Mouse (Mus musculus): ENCODE results near the gene Plekhj1.
"Not testable (repeated sequence)": the region's sequence is repeated elsewhere in the genome, so short reads cannot be mapped to it uniquely, and the experiment has no call there.

Gene Plekhj1

DNA sequence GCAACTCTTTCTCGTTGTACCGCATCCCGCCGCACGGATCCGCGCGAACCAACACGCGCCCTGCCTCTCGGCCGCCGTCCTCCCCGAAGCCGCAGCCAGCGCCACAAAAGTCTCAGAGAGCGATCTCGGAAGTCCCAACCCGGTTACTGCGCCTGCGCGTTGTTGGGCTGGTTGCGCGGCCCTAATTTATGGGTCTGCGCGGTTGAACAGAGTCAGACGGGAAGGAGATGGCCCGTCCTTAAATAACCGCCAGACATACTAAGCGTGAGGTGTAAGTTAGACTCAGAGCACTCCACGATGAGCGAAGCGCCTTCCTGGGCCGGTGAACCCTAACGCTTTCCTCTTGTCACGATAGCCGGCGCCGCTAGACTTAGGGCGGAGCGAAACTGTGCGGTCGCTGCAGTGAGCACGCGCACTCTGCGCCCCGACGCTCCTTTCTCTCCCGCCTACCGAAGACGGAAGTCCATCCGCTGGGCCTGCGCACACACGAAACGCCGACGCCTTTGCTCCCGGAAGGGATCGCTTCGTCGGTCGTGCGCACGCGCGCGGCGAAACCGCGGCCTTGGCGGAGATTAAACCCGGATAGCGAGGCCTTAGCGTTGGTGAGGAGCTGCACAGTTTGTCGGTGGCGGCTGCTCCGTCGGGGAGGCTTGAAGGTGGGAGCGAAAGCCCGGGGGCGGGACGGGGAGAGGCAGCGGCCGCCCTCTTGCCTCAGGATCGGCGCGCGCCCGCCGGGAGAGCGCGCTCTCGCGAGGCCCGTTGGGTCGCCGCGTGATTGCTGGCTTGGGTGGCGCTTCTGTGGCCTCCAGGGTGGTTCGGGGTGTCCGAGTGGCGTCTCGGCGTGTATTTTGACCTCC lies at the start of gene Plekhj1, which contains the start of gene Sf3a2:
TSS of gene Plekhj1 (minus strand) at position 477 of the 857 bp plus-strand sequence.
TSS of gene Sf3a2 (plus strand) at position 49 of the 857 bp plus-strand sequence.
- in situ Hi-C loops (cut with MboI; ENCODE audit: unreplicated experiment in 2 of 2), result no loop called here

DNA sequence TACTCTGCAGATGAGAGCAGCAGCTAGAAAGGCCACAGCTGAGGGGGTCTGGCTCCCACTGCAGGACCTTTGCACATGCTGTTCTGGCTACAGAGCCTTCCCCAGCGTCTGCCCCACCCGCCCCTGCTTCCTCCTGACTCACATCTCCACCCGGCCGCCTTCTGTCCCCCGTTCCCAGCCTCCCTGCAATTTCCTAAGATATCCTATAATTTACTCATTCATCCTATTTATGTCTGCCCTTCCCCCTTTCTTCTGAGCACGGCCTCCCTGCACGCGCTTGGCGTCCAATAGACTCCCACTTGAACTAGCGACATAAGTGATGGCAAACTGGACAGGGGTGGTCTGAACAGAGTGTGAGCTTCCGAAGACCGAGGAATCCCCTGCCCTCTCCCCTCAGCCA lies 47.3 kb upstream of the Plekhj1 start:
- in situ Hi-C loops (cut with MboI; ENCODE audit: unreplicated experiment in 2 of 2), result no loop called here

DNA sequence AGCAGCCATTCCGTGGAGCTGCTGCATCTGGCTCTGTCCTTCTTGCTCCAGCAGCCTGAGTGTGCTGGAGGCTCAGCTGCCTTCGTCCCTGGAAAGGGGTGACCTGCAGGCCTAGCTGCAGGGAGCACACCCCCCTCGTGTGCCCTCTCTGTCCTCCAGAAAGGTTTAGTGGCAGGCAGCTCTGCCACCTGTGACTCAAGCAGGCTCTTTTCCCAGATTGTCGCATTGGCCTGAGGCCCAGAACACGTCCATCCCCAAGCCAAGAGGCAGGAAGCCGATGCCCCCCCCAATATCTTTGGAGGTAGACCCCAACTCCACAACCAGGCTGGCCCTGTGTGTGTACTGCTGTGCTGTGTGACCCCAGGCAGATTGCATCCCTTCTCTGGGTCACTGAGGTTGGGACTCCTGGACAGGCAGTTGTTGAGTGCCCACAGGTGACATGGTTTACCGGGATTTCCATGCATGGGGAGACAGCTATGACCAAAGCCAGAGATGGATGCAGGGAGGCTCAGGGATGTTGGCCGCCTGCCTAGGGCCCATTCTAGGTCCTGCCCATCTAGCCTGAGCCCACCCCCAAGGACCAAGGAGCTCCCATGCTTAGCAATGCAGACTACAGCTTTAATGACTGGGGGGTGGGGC lies 46.7 kb upstream of the Plekhj1 start:
- in situ Hi-C loops (cut with MboI; ENCODE audit: unreplicated experiment in 2 of 2), result no loop called here

DNA sequence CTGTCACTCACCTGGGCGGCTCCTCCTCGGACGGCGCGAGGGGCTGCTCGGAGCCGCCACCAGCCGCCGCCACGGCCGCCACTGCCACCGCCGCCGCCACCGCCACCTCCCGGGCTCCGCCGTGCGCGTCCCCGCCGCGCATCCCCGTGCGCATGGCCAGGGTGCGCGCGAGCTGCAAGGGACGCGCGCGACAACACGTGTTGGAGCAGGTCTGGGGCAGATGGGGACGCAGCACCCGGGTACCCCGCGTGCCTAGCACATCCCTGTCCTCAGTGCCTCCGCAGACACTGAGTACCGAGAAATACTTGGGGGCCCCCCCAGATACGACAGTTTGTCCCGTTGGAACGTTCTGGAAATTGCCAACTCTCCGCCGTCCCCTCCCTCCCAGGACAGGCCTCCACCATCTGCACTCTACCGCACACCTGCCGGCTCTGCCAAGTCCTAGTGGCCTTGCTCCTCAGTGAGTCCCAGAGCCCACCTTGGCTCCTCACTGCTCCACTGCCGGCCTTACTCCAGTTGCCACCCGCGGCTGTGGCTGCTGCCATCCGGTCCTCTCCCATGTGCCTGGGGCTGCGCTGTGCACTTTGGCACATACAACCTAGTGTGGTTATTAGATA lies 45.6 kb upstream of the Plekhj1 start, which contains the start of gene Lingo3:
TSS of gene Lingo3 (minus strand) at position 109 of the 617 bp plus-strand sequence.
- in situ Hi-C loops (cut with MboI; ENCODE audit: unreplicated experiment in 2 of 2), result no loop called here

DNA sequence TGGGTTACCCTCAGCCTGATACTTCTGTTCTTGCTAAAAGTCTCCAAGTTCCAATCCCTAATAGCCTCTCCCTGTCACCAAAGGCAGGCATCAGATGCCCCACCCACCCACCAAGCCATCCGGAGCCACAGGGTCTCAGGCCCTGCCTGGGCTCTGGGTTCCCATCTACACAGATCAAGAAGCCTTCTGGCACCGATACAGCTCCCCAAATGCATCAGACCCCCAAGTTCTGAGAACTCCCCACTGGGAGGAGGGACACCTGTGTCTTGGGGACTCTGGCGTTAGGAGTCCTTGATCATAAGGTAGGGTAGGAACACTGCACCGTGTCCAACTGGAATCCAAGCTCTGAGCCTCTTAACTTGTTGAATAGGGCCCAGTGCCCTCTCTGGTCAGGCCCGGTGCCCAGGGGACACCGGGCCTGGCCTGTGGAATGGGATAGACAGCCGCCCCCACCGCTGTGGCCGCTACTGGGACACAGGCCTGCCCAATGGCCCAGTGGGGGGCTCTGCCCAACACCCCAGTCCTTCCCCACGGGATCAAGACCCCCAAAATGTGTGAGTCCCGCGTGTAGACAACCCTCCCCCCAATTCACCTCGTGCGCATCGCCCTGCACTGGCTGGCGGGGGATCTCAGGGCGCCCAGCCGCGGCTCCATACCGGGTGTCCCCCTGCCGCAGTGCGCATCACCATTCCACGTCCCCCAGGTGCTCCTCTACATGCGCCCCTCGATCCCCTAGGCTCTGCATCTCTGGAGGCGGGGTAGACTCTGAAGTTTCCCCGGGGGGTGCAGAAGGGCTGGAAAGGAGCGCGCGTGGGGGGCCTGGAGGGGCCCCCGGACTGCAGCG lies 44.9 kb upstream of the Plekhj1 start:
- in situ Hi-C loops (cut with MboI; ENCODE audit: unreplicated experiment in 2 of 2), result no loop called here

DNA sequence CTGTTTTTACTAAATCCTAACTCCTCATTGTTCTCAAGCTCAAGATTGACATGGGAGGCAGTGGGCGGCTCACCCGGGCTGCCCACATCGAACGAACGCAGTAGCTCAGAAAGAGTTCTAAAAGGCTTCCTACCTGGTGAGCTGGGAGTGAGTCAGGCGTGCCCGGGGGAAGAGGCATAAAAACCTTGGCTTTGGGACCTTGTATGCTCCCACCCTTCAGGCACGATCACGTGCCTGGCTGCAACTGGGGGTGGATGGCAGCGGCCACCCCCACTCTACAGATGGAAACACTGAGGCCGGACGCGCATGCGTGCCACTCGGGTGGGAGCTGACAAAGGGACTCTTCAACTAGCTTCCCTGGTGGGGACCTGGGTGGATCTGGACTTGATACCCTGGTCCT lies 43.9 kb upstream of the Plekhj1 start:
- in situ Hi-C loops (cut with MboI; ENCODE audit: unreplicated experiment in 2 of 2), result no loop called here

DNA sequence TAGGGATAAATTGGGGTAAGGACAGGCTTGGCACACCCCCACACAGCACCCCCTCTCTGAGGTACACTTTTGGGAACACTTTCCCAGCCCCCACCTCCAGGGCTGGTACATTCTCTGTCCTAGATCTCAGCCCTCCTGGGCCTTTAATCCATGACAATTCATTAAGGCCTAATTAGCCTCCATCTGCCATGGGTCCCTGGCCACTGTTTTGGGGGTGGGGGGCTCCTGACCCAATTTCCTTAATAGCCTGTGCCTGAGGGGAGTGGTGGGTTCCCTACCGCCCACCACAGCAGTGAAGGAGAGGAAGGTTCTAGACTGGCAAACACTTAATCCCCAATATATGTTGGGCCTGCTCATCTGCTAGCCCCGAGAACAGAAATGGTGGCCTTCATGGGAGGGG lies 43.3 kb upstream of the Plekhj1 start:
- in situ Hi-C loops (cut with MboI; ENCODE audit: unreplicated experiment in 2 of 2), result no loop called here

DNA sequence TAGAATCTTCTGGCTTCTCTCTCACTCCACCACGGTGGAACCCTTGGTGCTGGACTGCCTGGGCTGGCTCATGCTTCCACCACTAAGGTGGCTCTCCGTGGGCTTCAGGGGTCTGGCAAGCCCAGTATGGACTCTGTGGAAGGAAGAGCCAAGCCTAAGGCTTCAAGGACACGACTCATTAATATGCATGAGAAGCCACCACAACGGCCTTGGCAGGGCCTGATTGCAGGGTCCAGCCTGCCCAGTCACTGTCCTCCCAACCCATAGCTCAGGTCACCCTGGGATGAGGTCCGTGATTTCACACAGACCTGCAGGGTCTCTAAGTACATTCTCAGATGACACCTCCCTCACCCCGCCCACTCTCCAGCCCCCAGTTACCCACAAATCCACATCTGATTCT lies 41.4 kb upstream of the Plekhj1 start:
- in situ Hi-C loops (cut with MboI; ENCODE audit: unreplicated experiment in 2 of 2), result no loop called here

DNA sequence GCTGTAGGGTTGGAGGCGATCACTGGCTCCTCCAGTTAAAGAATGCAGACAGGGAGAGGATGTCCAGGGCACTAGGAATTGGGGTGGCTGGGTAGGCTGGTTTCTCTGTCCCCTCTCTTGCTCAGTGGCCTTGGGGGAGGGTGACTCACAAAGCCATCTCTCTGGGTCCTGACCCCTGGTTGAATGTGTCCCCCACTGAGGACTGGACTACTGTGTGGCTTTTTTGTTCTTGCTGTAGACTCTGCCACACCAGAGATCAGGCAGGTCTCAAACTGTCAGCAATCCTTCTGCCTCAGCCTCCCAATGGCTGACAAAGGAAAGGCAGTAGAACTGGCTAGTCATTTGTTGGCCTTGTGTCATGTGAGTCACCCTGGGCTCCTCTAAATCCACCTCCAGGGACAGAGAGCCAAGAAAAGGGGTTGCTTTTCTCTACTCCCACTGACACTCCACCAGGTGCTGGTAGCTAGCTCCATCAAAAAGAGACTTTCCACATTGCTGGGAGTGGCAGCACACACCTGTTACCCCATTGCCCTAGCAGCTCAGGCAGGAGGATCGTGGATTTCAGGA lies 40.0 kb upstream of the Plekhj1 start:
- in situ Hi-C loops (cut with MboI; ENCODE audit: unreplicated experiment in 2 of 2), result no loop called here

DNA sequence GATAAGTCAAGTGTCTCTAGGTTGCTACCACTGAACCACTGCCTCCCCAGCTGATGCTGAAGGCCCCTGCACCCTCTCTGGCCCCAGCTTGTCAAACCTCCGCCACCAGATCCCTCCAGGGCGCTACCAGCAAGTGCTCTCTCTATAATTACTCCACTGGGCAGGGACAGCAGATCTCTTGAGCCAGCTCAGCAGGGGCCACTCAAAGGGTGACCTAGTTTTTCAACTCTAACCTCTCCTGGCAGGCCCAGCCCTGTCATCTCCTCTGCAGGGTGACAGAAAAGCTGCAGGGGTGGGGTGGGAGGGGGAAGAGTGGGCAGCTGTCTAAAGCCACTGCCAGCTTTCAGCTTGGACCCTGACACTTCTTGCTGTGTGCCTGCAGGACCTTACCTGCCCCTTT lies 39.4 kb upstream of the Plekhj1 start:
- in situ Hi-C loops (cut with MboI; ENCODE audit: unreplicated experiment in 2 of 2), result no loop called here

DNA sequence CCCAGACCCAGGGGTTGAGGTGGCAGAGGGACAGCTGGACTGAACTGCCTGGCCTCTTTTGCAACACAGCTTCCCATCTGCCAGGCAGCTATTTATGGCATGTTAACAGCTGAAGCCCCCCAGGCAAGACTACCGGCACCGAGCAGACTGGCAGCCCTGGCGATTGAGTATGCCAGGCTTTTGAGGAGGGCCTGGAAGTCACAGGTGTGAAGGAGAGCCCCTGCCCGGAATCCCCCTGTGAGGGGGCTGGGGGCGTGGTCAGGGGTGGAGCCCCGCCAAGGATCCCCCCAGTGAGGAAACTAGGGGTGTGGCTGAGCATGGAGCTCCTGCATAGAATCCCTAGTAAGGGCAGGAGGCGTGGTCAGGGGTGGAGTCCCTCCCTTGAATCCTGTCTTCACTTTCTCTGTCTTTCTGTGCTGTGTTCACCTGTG lies 38.5 kb upstream of the Plekhj1 start:
- in situ Hi-C loops (cut with MboI; ENCODE audit: unreplicated experiment in 2 of 2), result no loop called here

DNA sequence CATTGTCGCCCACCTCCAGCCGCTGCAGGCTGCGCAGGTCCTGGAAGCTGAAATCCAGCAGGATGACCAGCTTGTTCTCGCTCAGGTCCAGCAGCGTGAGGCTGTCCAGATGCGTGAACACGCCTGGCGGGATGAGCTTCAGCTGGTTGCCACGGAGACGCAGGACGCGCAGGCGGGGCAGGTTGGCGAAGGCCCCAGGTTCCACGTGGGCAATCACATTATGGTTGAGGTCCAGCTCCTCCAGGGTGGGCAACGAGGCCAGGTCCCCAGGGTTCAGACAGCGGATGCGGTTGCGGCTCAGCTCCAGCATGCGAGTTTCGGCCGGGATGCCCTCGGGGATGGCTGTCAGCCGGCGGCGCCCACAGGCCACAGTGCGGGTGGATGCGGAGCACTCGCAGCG lies 37.2 kb upstream of the Plekhj1 start:
- in situ Hi-C loops (cut with MboI; ENCODE audit: unreplicated experiment in 2 of 2), result no loop called here

DNA sequence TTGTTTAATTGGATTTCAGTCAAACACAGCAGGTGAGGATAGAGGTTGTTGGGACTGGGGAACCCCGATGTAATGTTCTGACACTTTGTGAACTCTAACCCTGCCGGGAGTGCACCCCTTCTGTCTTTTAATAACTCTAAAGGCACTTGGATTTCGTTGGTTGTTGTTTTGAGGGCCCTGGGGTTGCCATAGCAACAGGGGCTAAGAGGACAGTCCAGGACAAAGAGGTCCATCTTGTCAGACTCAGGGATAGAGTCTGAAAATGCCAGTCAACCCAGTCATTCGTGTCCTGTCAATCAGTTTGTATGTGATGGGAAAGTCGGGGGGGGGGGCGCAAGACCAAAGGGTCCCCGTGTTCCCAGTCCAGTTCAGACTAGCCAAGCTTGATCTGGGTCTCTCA lies 34.4 kb upstream of the Plekhj1 start:
- in situ Hi-C loops (cut with MboI; ENCODE audit: unreplicated experiment in 2 of 2), result no loop called here

DNA sequence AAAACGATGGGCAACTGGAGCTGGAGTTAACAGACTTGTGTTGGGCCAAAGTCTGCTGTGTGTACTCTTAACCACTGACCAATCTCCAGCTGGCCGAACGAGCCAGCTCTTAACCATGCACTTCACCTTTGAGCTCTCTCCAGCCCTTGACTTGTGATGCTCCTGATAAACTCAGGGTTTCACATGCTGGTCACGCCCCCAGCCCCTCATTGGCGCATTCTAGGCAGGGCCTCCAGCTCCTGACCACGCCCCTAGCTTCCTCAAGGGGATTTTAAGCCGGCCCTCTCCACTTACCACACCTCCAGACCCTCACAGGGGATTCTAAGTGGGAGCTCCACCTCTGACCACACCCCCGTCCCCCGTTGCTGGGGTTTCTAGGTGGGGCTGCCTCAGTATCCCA lies 32.7 kb upstream of the Plekhj1 start:
- in situ Hi-C loops (cut with MboI; ENCODE audit: unreplicated experiment in 2 of 2), result no loop called here

DNA sequence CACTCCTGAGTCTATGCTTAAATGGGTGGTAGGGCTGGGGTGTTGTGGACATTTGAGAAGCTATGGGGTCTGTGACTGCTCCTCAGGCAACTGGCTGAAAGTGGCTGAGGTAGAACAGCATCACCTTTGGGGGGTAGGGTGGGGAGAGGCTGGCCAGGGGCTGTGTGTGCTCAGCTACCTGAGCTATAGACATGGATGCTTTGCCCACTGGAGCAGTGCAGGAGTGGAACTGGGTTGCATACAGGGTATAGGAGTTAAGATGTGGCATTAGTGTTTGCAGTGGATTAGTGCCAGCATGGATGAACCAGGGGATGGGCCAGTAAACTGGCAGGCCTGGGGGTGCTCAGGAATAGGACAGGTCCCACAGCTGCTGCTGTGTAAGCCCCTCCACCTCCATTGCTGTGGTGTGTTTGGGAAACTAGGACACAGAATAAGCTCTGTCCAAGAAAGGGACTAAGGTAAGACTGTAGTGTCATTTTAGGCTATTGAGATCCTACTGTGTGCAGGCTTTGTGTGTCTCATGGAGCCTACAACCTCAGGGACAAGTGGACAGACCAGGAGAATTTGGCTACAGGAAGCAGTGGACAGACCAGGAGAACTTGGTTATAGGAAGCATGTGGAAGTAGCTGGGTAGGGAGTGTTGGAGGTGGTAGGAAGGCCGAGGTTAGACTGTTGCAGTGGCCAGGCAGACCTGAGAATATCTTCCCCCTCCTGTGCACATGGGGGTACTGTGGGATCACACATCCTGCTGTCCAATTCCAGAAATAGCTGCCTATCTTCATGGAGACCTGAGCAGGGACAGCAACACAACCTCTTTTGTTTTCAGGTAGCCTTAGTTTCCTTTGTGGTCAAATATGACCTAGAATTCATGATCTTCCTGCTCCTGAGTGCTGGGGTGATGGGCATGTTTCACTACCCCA lies 31.2 kb upstream of the Plekhj1 start:
- in situ Hi-C loops (cut with MboI; ENCODE audit: unreplicated experiment in 2 of 2), result no loop called here

DNA sequence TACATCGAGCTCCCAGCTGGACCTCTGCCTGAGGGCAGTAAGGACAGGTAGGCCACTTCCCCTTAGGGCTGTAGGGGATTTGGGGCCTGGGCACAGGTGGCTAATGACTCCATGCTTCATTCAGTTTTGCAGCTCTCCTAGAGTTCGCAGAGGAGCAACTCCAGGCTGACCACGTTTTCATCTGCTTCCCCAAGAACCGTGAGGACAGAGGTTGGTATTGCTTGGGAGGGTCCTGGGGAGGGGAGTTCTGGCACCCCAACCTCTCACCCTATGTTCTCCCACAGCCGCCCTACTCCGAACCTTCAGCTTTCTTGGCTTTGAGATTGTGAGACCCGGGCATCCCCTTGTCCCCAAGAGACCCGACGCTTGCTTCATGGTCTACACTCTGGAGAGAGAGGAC lies 30.2 kb upstream of the Plekhj1 start:
- in situ Hi-C loops (cut with MboI; ENCODE audit: unreplicated experiment in 2 of 2), result not testable (repeated sequence)

DNA sequence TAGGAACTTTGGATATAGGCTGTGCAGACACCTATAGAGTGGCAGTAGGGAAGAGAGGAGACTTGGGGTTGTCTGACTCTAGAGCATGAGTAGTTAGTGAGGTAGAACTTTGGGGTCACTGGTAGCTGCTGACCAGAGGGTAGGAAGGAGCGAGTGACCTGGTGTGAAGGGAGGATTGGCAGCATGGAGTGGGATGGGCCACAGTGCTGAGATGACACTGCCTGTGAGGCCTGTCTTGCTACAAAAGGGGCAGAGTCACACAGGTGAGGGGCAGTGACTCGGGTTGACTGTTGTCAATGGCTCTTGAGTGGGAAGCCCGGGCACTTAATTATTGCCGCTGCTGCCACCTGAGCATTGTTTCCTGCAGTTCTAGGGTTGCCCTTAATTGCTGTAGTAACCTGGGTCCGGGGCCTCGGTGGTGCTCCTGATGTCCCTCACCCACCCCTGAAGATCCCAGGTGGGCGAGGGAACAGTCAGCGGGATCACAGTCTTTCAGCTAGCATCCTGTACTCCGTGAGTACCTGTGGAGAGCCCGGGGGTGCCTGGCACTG lies 29.5 kb upstream of the Plekhj1 start:
- in situ Hi-C loops (cut with MboI; ENCODE audit: unreplicated experiment in 2 of 2), result no loop called here

DNA sequence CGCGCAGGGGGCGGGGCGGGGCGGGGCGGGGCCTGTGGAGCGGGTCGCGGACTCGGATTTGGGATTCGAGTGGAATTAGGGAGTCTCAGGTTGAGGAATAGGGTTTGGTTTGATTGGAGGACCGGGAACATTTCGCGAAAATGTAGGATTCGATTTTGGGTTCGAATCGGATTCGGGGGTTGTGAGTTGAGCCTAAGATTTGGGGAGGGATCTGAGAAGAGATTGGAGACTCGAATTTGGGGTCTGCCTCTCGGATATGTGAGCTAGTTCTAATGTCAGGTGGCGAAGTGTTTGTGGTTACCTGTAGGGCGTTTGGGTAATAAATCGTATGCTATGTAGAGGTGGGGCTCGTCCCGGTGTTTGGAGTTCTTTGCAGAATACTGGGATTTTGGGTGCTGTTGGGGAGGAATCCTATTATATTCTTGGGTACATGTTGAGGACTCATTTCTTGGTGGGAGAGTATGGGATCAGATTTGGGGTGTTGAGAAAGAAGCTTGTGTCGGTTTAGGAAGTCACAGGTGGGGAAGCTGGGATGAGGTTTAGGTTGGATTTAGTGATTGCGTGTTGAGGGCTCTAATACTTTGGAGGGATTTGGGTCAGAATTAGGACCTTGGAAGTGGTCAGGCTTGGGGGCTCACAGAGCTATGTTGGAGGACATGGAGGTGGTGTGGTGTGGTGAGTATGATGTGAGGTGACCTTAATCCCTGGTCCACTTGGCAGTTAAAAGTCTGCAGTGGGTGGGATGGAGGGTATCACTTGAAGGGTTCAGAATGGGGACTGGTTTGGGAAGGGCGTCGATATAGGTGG lies 28.8 kb upstream of the Plekhj1 start:
- in situ Hi-C loops (cut with MboI; ENCODE audit: unreplicated experiment in 2 of 2), result no loop called here
